Mouse (Mus musculus): ENCODE measurements around the gene Gpc6.

GRCm38 (mm10) chr14:116916874-116917273 is 8.2 kb upstream of the Gpc6 start:
- no peak for TF ChIP-seq POLR2A (IDR thresholded peaks at IDR 0.05; ENCODE audit: control insufficient read depth in 1 of 2, insufficient read depth in 1 of 2, low read depth in 1 of 2, low read length in 2 of 2, poor library complexity in 1 of 2)
- no peak for TF ChIP-seq E2F4 (IDR thresholded peaks at IDR 0.05; ENCODE audit: borderline replicate concordance, low read depth, low read length)
- TF ChIP-seq CTCF (IDR thresholded peaks at IDR 0.05 in 2 of 3, conservative IDR thresholded peaks at IDR 0.05 in 1 of 3; ENCODE audit: control insufficient read depth in 1 of 3, insufficient read depth in 1 of 3, low read depth in 2 of 3, low read length in 3 of 3, poor library complexity in 1 of 3, severe bottlenecking in 1 of 3), result no peak
- no peak for TF ChIP-seq CHD2 (IDR thresholded peaks at IDR 0.05; ENCODE audit: low read length)
- no peak for TF ChIP-seq UBTF (IDR thresholded peaks at IDR 0.05; ENCODE audit: borderline replicate concordance, insufficient read depth, low read depth, low read length)
